Mouse (Mus musculus) kidney, adult 18-20 months (tissue): ENCODE measurements around the gene Kiss1r.

ENCODE experiments used
- DNase-seq: peaks from one replicate; pipeline ENCODE4 v3.0.0; 2021

Kiss1r gene

GRCm38 (mm10) chr10:79924998-79925784 lies 8.4 kb downstream of the Kiss1r start:
- peak; percentile 97 for DNase-seq

- no peak for DNase-seq
These were observed 9.2 kb downstream of the Kiss1r start for GRCm38 (mm10) chr10:79925785-79926490.

- peak; percentile 90 for DNase-seq
These were observed 9.9 kb downstream of the Kiss1r start, which contains the start of gene Arid3a for GRCm38 (mm10) chr10:79926491-79927323. TSS of gene Arid3a (plus strand) at chr10:79927043.

- DNase-seq = peak; percentile 72
These were observed 10.7 kb downstream of the Kiss1r start for GRCm38 (mm10) chr10:79927324-79928029.

GRCm38 (mm10) chr10:79928030-79928694 lies 11.4 kb downstream of the Kiss1r start:
- DNase-seq = no peak

GRCm38 (mm10) chr10:79928907-79929701 lies 12.3 kb downstream of the Kiss1r start:
- DNase-seq = no peak

- DNase-seq = no peak
These were observed 13.4 kb downstream of the Kiss1r start for GRCm38 (mm10) chr10:79929967-79930825.

- DNase-seq = no peak
These were observed 14.0 kb downstream of the Kiss1r start for GRCm38 (mm10) chr10:79930826-79931186.

GRCm38 (mm10) chr10:79931797-79932196 lies 15.0 kb downstream of the Kiss1r start:
- DNase-seq = no peak

GRCm38 (mm10) chr10:79932736-79933135 lies 16.0 kb downstream of the Kiss1r start:
- DNase-seq = peak; percentile 50

GRCm38 (mm10) chr10:79933145-79933679 lies 16.4 kb downstream of the Kiss1r start:
- no peak for DNase-seq

- DNase-seq = no peak
These were observed 17.1 kb downstream of the Kiss1r start for GRCm38 (mm10) chr10:79933861-79934260.

GRCm38 (mm10) chr10:79934272-79934721 lies 17.5 kb downstream of the Kiss1r start:
- peak; percentile 87 for DNase-seq

- no peak for DNase-seq
These were observed 18.2 kb downstream of the Kiss1r start for GRCm38 (mm10) chr10:79934794-79935569.

- DNase-seq = peak; percentile 77
These were observed 19.6 kb downstream of the Kiss1r start for GRCm38 (mm10) chr10:79936284-79936910.

- DNase-seq = peak; percentile 84
These were observed 20.2 kb downstream of the Kiss1r start for GRCm38 (mm10) chr10:79936911-79937441.

GRCm38 (mm10) chr10:79937775-79938526 lies 21.2 kb downstream of the Kiss1r start:
- DNase-seq = peak; percentile 60
